Mouse (Mus musculus): ENCODE measurements around the gene Adamts6. TPM values are rescaled to one million over a fixed set of nuclear protein-coding genes. Genes with fewer than 3 reads are reported as not detected.

Gene Adamts6
- polyA plus RNA-seq (2021; fragmentation: Nextera tagmentation) = 0.13 and 0.26 TPM in 2 replicates
- long read RNA-seq, experiment 1, partial matches to known transcripts = 2 of 3 reads
- long read RNA-seq, experiment 1, other reads (novel, unspliced or antisense) = 1 of 3 reads
- long read RNA-seq, experiment 2 = 0 reads

DNA sequence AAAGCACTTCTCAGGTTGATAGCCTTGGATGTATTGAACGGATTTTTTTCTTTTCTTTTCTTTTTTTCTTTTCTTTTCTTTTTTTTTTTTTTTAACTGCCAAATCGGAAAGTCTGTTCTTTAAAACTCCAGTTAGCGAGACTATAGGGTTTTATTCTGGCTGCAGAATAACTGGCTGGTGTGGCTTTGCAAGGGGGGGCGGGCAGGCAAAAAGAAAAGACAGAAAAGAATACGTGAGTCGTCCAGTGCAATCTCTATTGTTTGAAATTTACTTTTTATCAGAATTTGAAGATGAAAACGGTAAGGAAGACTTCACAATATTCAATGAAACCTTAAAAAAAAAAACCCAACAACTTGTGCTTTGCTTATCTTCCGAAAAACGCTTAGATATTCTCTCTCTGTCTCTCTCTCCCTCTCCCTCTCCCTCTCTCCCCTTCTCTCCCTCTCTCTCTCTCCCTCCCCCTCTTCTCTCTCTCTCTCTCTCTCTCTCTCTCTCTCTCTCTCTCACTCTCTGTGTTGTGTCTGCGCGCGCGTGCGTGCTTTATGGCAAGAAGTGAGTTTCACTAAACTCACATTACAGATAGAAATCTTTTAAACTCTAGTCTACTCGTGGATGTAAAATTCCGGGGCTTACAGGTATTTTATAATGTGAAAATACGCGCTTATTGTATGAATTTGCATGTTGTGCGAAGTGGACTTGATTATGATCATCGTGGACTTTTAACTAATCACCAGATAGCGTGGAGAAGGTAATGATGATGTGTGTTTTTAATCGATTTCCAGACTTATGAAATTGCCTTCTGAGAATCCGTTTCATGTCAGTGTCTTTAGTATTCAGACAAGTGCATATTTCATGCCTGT lies at the start of gene Adamts6:
TSS of gene Adamts6 (plus strand) at position 470 of the 860 bp plus-strand sequence.

Other genes starting within 250 kb of the Adamts6 start
- gene Nln, start 178.2 kb upstream of the Adamts6 start, polyA plus RNA-seq (2021; fragmentation: Nextera tagmentation) = 13.0 TPM in 2 replicates
- 80.1 and 84.0 TPM in 2 replicates for gene Sgtb, start 178.1 kb upstream of the Adamts6 start, polyA plus RNA-seq (2021; fragmentation: Nextera tagmentation)
- gene Trappc13, start 109.4 kb upstream of the Adamts6 start, polyA plus RNA-seq (2021; fragmentation: Nextera tagmentation) = 25.8 and 36.7 TPM in 2 replicates
- gene Trim23, start 109.0 kb upstream of the Adamts6 start, polyA plus RNA-seq (2021; fragmentation: Nextera tagmentation) = 33.3 and 34.2 TPM in 2 replicates
- gene Cenpk, start 59.2 kb upstream of the Adamts6 start, polyA plus RNA-seq (2021; fragmentation: Nextera tagmentation) = 3.6 and 5.5 TPM in 2 replicates
- 3.0 and 4.7 TPM in 2 replicates for gene Ppwd1, start 59.0 kb upstream of the Adamts6 start, polyA plus RNA-seq (2021; fragmentation: Nextera tagmentation)

Data from left cerebral cortex, adult 6 months (tissue).